Mouse (Mus musculus): ENCODE data around the gene Bpi. TPM values are rescaled to one million over a fixed set of nuclear protein-coding genes. Genes with fewer than 3 reads are reported as not detected.

Gene Bpi
- total RNA-seq, 4 experiments from 2014 or later, result not detected

- DNase-seq (ENCODE audit: low spot score in 2 of 2), result peak; percentile 52 to 65
These were observed 15.6 kb upstream of the Bpi start for GRCm38 (mm10) chr2:158242170-158242896.

- peak; percentile 29 to 36 for DNase-seq (ENCODE audit: low spot score in 2 of 2)
These were observed 14.6 kb upstream of the Bpi start for GRCm38 (mm10) chr2:158243129-158243870.

DNA sequence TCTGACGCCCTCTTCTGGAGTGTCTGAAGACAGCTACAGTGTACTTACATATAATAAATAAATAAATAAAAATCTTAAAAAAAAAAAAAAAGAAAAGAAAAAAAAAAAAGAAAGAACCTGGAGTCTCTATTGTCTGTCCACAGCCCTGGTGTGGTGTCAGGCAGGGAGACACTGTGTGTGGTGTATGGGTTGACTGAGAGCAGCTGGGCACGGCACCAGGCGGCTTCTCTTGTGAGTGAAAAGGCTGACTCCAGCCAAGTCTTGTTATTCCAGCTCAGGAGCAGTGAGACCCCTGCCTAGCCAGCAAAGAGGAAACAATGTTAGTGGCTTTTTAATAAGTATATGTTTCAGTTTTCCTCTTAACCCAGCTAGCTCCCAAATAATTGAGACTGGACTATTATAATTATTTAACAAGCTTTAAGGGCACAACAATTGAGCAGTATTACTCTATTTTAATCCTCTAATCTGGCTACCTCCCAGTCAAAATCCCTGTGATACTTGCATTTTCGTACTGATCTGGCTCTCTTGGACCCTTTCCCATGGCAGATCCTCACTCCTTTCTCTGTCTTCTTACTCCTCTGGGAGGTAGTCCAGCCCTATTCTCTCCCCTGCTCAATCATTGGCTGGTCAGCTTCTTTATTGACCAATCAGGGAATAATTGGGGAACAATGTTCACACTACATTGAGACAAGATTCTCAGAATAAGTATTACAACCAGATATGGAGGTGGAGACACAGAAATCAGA, 12.6 kb upstream of the Bpi start:
- DNase-seq (ENCODE audit: low spot score in 2 of 2), result no peak

- no peak for DNase-seq (ENCODE audit: low spot score in 2 of 2)
These were observed 10.0 kb upstream of the Bpi start for GRCm38 (mm10) chr2:158247852-158248251.

- DNase-seq (ENCODE audit: low spot score in 2 of 2), result no peak
These were observed 9.6 kb upstream of the Bpi start for GRCm38 (mm10) chr2:158248318-158248717.

- no peak for DNase-seq (ENCODE audit: low spot score in 2 of 2)
These were observed 7.3 kb upstream of the Bpi start for GRCm38 (mm10) chr2:158250558-158250957.

GRCm38 (mm10) chr2:158253806-158254205, 4.1 kb upstream of the Bpi start:
- no peak for DNase-seq (ENCODE audit: low spot score in 2 of 2)

GRCm38 (mm10) chr2:158256894-158257293, 1.0 kb upstream of the Bpi start:
- no peak for DNase-seq (ENCODE audit: low spot score in 2 of 2)

- DNase-seq (ENCODE audit: low spot score in 2 of 2), result peak in 1 of 2 experiments; percentile 47
These were observed 887 bp downstream of the Bpi start for GRCm38 (mm10) chr2:158258781-158259180.

GRCm38 (mm10) chr2:158259498-158259897, 1.6 kb downstream of the Bpi start:
- DNase-seq (ENCODE audit: low spot score in 2 of 2), result no peak

DNA sequence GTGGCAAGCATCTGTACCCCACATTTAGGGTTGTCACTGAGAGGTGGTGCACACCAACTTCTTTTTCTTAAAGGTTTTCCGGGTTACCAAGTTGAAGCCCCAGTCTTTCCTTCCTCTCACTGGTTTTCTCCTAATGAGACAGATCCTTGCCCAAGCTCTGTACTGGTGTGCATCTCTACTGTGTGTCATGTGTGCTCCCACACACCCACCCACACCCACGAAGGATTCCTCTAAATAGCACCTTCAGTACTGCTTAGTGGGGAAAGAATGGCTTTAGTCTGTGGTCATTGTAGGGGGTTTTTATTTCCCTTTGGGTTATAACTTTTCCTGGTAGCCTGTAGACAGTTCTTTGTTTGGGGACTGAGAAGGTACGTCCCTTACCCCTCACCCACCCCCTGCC, 7.0 kb downstream of the Bpi start:
- DNase-seq (ENCODE audit: low spot score in 2 of 2), result no peak

DNA sequence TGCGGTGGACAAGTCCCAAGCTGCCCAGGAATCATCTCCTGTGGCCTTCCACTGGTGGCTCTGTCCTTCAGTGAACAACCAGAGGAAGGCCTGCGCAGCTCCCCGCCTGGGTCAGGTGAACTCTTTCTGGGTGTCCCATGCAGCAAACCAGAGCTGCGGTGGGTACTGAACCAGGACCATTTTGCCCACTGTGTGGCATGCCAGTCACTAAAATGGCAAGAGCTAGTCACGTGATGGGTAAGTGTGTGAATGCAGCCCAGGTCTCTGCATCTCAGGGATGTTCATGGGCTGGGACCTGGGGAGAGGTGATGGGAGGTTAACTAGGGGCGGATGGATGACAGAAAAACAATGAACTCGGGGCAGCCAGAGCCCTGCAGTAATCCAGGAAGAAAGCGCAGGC, 12.1 kb downstream of the Bpi start:
- no peak for DNase-seq (ENCODE audit: low spot score in 2 of 2)

DNA sequence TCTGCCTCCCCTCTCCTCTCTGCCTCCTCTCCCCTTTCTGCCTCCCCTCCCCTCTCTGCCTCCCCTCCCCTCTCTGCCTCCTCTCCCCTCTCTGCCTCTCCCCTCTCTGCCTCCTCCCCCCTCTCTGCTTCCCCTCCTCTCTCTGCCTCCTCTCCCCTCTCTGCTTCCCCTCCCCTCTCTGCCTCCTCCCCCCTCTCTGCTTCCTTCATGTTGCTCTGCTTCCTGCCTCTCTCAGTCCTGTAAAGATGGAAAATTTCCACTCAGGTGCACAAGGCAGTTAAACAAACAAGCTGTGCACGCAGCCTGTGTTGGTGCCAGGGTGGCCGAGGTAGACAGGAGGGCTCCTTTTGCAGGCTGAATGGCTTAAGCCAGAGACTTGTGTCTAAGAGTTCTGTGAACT, 15.8 kb downstream of the Bpi start:
- no peak for DNase-seq (ENCODE audit: low spot score in 2 of 2)

GRCm38 (mm10) chr2:158275349-158275748, 17.5 kb downstream of the Bpi start:
- no peak for DNase-seq (ENCODE audit: low spot score in 2 of 2)

DNA sequence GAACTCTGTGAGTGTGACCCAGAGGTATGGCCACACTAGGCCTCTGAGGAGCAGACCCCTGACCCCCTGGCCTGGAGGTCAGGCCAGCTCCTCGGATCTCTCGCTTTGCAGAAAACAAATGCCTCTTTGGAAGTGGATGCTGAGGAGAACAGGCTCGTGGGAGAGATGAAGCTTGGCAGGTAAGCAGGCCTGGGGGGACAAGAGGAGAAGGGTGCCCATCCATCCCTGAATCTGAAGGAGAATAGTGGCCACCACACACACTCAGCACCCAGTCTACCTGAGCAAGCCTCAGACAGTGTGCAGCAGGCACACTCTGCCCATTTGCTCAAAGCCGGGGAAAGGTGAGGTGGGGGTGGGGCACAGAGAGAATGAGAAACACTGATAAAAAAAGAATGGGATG, 17.9 kb downstream of the Bpi start:
- no peak for DNase-seq (ENCODE audit: low spot score in 2 of 2)

- no peak for DNase-seq (ENCODE audit: low spot score in 2 of 2)
These were observed 18.6 kb downstream of the Bpi start for GRCm38 (mm10) chr2:158276451-158276850.

DNA sequence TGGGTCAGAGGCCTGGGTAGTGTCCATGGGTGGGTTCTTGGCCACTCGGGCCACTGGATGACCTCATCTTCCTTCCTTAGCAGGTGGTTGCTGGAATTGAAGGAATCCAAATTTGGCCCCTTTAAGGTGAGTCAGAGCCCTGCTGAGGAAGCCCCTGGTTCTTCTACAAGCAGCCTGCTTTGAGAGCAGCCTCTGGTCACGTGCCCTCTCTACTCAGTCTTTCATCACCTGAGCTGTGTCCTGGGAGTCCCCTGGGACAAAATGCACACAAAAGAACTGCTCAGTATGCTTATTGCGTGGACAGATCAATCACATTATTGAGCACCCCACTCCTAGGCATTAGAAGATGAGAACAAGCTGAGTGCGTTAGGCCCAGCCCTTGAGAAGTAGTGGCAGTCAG, 19.0 kb downstream of the Bpi start:
- no peak for DNase-seq (ENCODE audit: low spot score in 2 of 2)

DNA sequence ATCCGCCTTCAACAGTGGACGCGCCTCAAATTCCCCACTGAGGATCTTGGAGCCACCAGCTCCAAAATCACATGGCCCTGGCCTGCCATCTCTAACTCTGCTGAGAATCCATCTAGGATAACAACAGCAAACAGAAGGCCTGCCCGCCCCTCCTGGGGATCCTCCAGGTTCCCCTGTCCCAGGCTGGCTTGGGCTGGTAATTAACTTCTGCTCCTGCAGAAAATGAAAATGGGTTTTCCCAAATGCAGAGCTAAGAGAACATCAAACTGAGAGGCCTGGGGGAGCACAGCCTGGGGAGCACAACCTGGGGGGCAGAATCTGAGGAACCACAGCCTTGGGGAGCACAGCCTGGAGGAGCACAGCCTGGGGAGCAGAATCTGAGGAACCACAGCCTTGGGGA, 21.8 kb downstream of the Bpi start:
- no peak for DNase-seq (ENCODE audit: low spot score in 2 of 2)

DNA sequence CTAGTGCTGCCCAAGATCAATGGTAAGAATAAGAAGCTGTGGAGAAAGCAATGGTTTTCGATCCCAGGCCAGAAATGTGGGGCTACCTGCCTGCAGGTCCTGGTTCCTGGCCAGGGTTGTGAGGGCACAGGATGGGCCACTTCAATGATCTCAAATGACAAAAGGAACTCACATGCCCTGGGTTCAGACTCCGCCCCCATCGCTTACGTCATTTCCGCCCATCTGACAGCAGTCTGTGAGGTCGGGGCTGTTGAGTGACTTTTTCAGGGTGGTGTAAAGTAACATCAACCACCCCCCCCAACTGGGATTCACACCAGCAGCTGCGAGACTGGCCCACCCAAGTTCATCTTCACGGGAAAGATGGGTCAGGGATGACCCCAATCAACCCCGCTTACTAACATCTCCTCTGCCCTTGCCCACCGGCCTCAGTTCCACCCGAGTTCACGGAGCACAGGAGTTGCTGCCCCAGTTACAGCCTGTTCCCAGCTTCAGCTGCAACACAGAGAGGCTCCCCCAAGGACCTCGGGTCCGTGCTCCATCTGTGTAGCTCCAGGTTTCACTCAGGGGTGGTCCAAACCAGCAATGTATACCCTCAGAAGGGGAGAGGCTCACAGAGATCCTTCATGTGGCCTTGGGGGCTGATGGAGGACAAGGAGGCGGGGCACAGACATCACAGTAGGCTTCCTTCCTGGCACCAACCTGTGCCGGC, 23.8 kb downstream of the Bpi start:
- no peak for DNase-seq (ENCODE audit: low spot score in 2 of 2)

DNA sequence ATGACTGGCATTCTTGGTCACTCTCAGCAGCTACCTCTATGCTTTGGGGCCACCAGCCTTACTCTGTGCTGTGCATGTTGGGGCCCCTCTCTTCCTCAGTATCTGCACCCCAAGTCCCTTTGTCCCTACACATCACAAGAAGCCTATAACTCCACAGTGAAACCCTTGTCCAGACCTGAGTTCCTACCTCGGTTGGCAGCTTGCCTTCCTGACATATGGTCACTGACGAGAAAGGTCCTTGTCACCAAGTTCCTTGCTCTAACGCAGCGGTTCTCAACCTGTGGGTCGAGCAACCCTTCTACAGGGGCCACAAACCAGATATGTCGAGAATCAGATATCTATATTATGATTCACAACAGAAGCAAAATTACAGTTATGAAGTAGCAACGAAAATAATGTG, 25.2 kb downstream of the Bpi start:
- no peak for DNase-seq (ENCODE audit: low spot score in 2 of 2)

DNA sequence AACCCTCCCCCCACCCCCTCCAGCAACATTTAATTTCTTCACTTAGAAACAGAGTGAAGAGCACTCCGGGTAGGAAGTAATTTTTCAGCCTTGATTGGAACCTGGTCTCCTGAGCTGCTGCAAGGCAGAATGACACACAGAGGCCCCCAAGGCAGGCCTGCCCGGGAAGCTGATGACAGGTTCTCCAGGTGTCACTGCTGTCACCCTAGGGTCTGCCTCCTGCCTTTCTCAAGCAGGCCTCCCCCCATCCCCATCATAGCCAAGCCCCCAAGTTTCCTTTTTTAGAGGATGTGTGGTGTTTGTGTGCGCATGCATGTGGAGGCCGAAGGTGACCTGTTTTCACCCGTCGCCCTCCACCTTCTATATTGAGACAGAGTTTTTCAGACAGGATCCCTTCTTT, 25.9 kb downstream of the Bpi start:
- no peak for DNase-seq (ENCODE audit: low spot score in 2 of 2)

DNA sequence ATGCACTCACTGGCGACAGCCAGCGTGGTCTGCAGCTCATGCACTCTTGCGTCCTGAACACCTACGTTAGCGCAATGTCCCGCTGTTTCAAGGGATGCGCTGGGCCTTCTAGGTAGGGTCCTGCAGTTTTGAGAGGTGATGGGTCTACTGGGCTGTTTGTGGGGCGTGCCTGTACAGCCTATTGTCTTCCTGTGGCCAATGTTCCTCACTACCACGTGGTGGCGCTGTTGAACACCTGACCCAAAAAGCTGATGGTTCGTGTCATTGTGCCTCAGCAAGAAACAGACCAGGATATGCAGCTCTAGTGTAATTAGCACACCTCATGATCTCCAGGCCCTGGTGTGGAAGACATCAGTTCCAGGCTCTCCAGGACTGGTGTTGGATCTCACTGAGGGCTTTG, 26.7 kb downstream of the Bpi start:
- peak; percentile 44 to 50 for DNase-seq (ENCODE audit: low spot score in 2 of 2)
